Mouse (Mus musculus): ENCODE measurements around the gene Amfr.
A peak's percentile ranks its signal among the peaks of the same experiment; 100 is the strongest.

Amfr gene

DNA sequence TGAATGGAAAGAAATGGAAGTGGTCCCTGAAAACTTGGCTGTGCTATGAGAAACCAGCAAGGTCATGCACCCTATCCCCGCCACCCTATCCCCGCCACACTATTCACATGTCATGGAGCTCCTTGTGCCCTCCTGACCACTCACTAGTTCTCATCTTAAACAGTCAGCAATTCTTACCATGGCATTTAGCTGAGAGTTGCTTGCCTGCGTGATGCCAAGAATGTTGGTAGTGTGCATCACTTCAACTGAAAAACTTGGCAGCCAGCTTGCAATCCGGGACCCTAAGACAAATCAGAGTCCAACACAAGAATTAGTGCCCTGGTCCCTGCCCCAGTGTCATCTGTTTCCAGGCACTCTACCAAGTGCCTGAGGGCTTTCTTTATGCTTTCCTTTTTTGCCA lies 32.5 kb downstream of the Amfr start:
- no peak for DNase-seq

DNA sequence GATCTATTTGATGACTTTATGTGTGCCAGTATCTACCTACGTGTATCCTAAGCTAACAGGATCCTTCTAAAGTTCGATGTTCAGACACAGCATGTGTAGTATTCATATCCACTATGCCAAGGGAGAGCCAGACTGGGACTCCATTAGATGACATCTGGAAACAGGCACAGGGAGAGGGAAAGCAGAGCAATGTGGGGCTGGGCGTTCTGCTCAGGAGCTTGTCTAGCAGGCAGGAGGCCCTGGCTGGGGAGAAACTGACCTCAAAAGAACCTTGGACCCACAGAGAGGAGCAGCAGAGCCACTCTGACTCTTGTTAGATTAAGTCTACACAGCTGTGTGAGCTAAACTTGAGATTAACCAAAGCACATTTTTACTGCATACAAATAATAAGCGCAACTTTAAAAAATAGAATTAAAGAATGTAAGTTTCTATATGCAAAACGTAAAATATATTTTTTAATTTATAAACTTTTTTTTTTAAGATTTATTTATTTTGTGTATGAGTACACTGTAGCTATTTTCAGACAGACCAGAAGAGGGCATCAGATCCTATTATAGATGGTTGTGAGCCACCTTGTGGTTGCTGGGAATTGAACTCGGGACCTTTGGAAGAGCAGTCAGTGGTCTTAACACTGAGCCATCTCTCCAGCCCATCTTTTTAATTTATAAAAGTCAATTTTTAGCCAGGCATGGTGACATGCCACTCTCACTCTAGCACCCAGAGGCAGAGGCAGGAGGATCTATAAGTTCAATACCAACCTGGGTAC lies 36.0 kb downstream of the Amfr start:
- DNase-seq, result no peak

DNA sequence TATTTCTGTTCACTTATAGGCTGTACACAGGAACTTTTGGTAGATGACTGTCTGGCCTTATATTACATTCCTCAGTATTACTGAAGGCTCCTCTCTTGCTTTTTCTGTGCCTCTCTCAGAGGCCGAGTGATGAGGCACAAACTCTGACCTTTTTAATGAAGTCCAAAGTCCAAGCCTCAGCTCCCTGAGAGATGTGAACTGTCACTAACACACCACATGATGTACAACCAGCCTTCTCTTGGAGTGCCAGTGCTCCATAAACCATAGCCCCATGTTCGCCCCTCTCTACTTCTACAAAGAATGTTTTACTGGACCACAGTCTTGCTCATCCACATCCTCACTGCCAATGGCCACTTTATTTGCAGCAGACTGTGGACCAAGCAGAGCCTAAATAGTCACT lies 37.3 kb downstream of the Amfr start:
- DNase-seq, result no peak

DNA sequence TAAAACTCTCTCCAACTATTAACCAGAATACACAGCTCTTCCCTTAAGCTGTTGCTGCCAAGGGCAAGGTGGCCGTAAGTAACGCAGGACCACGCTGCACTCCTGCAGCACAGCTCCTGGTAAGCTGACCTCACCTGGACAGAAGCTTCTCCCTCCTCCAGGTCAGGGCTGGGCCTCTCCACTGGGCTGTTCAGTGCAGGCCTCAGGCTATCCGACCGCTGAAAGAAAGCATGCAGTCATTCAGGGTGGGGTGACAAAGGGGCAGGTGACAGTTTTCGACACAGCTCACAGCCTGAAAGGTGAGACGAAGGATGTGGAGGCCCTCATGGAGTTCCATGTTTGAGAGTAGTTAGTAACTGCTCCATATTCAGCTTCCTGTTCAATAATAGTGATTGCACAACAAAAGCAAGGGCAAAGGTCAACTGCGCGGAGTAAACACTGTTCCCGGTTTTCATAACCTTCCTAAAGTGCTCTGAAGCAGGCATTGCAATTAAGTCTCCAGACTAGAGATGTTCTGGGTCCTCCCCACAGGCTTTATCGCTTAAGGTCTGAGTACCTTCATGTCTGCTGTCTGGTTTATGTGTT lies 37.9 kb downstream of the Amfr start:
- DNase-seq, result no peak

DNA sequence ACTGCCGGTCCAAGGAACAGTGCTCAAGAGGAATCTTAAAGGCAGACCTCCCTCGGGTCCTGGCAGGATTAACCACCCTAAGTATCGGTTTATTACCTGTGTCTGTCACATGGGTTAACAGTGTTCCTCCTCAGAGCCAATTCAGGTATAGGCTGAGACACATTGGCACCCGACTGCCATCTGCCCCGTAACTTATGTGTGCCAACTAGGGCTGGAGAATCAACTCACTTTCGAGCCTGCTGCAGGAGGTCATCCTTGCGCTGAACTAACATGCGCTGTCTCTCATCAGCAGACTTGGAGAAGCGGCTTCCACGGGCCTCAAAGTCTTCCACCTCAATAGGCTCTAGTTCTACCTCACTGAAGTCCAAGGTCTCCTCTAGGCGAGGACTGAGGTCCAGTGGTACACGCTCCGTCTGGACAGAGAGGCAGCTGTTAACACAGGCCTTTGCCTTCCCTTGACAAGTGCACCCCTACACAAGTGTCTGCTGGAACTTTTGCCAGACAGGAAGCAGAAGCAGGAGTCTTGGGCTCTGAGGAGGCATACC lies 38.7 kb downstream of the Amfr start:
- DNase-seq, result no peak

DNA sequence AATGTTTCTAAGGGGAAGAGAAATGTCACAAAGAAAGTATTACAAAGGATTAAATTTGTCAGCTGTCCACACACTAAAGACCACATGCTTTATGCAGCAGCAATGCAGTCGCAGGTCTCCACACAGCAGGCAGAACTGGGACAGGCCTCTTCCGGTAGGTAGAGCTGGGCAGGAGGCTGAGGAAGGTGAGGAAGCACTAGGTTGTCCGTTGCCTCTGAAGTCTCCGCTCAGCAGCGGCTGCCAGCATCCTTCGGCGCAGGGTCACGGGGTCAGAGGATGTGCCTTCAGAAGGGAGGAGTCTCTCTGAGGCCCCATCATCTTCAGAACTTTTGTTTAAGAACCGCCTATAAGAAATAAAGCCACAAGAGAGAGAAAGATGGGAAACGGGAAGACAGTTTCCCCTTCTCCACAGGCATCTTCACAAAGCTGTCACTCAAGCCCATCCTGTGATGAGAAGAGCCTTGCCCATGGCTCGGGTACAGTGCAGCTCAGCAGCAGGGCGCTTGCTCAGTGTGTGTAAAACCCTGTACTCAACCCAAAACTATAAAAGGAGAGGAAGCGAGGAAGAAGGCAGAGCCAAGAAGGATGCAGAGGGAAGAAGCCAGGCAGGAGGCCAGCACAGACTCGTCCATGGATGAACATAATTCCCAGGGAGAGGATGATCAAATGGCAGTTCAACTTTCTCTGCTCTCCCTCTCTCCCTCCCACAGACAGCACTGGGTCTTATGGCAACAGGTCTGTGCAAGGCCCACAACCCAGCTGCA lies 39.5 kb downstream of the Amfr start:
- peak; percentile 23 for DNase-seq

DNA sequence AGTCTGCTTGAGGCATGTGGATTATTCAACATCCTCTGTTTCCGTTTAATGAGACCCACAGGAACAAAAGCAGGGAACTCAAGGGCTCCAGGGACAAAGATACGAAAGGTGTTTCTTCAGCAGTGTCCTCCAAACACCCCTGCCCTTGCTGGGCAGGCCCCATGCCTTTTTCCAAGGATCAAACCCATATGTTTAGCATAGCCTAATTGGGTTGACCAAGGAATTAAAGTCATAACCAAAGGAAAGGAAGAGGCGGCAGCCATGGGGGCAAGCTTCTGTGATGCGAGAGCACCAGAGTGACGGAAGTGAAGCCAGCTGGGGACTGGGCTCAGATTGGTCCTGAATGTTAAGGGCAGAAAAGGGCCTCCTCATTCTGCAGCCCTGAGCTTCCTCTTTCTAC lies 40.4 kb downstream of the Amfr start:
- no peak for DNase-seq

DNA sequence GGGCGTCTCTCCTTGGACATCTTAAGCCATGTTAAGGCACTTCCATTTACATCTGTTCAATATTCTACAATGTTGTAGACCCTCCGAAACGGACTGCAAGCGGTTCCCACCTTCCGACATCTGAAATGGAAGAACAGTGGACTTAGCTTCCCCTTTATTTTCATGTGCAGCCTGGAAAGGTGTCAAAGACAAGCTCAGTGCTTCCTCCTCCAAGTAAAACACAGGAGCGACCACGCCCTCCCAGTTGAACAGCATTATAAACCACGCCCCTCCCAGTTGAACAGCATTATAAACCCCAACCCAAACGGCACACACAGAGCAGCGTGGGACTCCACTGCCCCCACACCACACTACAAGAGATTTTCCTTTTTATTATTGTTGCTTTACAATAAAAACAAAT lies 41.2 kb downstream of the Amfr start:
- DNase-seq, result no peak

DNA sequence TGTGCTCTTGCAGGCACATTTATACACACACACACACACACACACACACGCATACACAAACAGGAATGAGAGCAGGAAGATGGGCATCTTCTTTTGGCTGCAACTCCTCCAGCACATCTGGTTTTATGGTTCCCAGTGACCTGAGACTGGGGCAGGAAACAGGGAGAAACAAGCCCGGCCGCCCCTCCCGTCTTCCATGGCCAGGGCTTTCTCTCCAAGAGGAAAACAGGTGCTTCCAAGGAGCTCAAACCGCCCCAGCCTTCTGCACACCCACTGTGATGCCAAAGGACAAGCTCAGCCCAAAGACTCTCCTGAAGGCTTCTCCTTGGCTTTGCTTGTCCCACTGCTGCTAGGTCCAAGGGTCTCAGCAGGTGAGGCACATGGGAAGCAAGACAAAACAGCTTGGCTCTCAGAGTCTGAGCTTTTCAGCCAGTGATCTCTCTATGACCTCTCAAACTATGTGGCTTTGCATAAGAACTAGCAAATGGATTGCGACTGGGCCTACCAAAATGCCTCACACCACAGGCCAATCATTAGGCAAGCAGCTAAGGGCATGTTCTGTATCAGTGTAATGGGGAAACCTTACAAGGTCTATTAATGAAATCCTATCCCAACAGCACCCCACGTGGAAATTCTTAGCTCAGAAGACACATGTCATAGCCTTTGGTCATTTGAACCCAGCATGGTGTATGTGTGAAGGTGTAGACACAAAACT lies 42.9 kb downstream of the Amfr start:
- DNase-seq, result no peak

DNA sequence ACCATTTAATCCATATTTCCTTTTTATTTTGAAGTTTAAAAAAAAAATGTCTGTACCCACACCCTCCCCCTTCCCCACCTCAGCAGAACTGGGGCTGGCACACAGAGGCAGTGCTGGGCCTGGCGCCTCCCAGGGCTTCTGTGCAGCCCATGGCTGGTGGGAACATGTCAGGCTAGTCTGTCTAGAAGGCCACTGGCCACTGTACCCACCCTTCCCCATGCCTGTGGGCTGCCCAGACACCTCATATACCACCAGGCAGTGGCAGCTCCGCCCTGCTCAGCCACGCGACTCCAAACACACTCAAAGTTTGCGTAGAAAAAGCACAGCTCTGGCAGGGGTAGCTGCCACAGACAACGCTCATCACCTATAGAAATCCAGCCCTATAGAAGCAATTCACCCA lies 44.3 kb downstream of the Amfr start:
- no peak for DNase-seq

DNA sequence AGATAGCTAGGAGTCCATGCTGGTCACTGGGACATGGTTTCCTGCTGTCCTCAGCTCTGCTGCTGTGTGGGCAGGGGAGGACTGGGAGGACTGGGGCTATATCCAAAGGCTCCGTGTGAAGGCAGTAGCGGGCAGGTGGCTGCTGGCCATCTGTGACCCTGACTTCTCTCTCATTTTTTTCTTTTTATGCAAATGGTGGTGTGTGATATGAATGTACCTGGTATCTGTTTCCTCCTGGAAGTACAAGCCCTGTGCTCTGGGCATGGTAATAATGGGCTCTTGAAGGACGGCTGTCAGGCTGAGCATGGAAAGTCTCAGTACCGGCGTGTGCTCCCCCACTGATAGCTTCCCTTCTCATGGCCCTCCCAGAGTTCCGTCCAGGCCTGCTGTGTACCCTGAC lies 51.7 kb downstream of the Amfr start:
- no peak for DNase-seq

DNA sequence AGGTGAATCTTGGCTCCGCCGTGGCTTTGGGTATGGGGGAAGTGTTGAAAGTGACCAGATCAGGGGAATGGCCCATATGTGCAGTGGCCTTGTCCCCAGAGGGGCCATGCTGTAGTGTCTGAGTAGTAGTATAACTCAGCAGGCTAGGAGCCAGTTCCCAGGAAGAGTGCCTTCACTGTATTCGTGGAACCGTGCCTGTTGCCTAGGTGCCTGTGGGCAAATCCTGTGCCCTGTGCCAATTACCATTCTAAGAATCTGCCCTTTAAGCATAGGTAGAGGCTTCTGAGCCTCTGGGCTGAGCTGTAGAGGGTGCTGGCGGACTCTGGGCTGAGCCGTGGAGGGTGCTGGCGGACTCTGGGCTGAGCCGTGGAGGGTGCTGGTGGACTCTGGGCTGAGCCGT lies 54.2 kb downstream of the Amfr start:
- no peak for DNase-seq

DNA sequence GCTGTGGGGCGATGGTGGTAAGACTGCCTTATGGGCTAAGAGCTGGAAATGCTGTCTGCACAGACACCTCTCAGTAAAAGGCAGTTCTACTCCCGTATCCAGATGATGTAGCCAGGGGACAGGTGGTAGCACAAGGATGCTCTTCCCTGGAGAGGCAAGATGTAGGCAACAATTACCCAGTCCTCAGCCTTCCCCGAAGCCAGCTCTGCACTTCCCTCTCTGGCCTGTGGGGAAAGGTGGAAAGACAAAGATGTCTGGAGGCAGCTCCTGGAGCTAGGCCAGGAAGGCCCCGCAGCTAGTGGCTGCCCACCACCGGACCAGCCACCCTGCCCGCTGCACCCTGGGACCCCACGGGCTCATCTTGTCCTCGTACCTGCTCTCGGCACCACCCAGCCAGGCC lies 60.1 kb downstream of the Amfr start:
- no peak for DNase-seq

DNA sequence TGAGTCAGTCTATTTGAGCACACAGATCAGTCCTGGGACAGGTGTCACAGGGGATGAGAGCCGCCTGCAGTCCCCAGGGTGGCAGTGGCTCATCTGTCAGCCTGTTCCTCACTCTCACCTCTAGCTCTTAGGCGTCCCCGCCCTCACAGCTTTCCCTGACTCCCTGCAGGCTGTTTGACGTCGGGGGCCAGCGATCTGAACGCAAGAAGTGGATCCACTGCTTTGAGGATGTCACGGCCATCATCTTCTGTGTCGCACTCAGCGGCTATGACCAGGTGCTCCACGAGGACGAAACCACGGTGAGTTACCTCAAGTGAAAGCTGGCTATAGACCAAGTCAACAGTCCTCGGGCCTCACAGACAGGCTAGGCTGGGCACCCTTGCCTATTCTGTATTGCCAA lies 62.5 kb downstream of the Amfr start:
- DNase-seq, result no peak

DNA sequence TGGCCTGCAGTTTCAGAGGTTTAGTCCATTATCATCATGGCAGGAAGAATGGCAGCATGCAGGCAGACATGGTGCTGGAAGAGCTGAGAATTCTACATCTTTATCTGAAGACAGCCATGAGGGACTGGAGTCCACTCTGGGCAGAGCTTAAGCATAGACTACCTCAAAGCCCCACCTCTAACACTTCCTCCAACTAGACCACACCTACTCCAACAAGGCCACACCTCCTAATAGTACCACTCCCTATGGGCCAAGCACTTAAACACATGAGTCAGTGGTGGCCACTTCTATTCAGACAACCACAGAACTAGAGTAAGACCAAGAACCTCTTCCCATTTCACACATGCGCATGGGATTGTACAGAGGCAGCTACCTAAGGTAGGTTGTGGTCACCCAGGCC lies 66.2 kb downstream of the Amfr start:
- no peak for DNase-seq

DNA sequence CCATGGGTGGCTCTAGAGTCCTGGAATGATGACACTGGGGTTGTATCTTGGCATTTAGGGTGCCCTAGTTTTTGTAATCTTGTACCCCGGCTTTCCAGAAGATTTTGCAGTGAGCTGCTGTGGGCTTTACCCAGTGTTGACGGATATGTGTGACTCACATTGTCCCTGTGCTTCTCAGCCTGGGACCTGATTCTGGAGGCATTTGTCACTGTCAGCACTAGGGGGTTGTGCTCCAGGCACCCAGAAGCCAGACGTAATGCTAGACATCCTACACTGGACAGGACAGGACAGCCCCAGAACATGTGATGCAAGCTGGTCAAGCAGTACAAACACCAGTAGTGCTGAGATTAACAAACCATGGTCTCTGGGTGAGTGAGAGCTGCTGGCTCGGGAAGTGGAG lies 66.9 kb downstream of the Amfr start:
- DNase-seq, result no peak

DNA sequence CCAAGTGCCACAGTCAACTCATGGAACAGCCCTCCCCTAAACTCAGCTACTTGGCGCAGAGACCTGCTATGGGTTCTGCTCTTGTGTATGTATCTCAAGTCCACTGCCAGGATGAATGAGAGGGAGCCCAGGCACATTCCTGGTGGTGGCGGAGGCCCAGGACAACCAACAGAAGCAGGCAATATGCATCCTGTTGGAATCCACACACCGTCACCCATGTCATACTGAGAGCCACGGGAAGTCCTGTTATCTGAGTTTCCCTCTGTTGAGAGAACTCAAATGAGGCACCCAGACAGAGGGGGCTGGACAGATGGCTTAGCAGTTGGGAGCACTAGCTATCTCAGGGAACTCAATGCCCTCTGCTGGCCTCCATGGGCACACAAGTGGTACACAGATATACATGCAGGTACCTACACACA lies 71.0 kb downstream of the Amfr start:
- no peak for DNase-seq

DNA sequence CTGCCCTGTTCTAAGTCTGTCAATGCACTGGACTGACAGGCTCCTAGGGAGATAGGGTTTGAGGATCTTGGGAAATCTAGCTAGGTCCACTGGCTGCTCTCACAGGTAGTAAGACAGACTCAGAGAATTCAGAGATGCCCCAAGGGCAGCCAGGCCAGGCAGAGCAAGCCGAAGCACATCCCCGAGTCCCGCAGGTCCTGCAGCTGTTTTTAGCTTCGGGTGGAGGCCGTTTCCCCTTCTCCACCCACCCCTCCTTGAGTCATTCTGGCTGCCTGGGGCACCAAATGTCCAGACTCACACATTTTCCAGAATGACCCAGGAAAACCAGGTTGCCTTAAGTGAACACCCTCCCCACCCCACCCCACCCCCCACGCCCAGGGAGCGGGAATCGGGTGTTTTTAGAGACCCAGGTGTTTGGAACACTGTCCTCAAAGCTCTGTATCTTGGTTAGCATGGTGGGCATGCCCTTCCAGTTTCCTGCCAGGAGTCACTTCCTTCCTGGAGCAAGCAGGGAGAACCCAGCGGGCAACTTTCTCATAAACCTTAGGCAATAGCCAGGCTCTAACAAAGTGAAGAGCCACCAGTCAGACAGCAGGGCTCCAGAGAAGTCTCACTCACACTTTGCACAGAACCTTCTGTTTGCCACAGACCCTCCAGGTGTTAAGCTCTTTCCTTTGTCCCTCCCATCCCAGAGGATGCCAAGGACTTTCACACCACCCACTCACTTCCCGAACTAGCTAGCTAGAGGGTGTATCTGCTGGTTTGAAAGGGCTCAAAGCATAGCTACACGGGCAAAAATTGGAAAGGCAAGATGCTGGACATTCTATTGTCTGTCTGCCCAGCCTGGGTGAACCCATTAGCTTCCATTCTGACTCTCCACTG lies 71.9 kb downstream of the Amfr start:
- no peak for DNase-seq

DNA sequence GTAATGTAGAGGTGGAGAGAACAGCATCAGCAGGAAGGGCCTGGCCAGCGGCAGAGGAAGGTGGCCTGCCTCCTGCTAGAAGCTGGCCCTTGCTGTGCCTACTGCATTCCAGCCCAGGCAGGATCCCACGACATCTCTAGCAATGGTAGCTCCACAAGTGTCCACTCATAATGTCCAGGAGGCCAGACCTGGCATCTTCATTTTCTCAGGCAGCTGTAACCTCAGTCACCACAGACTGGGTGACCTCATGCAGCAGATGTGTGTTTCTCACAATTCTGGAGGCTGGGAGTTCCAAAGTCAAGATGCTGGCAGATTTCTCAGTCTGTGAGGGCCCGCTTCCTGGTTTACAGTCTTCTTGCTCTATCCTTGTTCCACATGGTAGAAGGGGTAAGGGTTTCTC lies 74.4 kb downstream of the Amfr start:
- DNase-seq, result no peak

DNA sequence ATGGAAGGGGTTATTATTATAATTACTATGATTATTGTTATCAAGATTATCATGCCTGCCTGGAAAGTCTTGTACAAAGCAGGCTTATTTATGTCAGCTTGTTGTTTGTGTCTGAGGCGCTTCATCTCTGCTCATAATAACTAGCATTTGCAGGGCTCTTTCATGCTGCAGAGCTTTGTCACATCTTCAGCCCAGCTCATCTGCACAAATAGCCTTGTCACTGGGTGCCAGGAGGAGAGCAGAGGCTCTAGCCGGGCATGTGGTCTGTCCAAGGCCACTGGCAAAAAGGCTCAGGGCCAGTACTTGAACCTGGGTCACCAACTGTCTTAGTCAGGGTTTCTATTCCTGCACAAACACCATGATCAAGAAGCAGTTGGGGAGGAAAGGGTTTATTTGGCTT lies 79.4 kb downstream of the Amfr start:
- DNase-seq, result no peak

DNA sequence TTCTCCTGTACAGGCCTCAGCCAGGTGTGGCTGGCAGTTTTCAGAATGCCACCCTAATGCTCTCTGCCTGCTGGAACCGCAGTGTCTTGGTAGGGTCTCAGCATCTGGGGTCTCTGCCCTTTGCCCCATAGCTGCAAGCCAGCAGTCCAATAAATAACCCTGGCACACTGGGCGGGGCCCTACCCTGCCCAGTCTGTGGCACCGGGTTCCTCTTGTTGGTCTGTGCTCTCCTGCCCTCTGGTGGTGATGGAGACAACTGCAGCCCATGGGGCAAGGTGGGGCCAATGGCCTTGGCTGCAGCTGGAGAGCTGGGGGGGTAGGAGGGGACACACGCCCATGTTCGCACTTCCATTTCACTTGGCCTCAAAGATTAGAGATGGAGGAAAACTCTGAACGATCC lies 79.8 kb downstream of the Amfr start:
- DNase-seq, result peak; percentile 82

DNA sequence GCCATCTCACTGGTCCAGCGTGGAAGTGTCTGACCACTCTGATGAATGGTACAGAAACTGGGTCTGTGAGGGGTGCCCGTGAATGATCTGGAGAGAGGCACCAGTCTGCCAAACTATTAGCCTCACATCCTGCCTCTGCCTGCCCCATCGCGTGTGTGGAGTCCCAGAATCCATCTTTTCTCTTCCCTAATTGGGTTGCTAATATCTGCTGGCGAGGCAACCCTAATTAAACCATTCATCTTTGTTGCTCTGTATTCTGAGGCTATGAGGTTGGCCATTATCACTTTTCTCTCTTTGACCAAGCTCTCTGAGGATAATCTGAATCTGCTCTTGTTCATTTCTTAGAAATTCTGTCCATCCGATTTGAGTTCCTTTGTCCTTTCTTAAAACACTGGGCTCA lies 81.3 kb downstream of the Amfr start:
- no peak for DNase-seq

Measured in kidney, postnatal 10 days (tissue).